Mouse (Mus musculus): Measurements from ENCODE around the gene Ssr4.

DNA sequence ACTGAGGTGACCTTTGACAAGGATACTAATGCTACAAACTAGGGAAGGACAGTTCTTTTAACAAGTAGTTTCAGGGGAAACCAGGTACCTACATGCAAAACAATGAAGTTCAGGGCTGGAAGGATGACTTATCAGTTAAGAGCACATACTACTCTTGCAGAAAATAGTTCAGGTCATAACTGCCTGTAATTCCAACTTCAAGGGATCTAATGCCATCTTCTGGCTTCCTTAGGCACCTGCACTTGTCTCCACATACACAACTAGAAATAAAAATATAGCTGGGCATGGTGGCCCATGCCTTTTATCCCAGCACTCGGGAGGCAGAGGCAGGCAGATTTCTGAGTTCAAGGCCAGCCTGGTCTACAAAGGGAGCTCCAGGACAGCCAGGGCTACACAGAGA, 37.9 kb upstream of the Ssr4 start:
- TF ChIP-seq POLR2A (IDR thresholded peaks at IDR 0.05; ENCODE audit: low read depth, low read length) (no peak), CTCF (conservative IDR thresholded peaks at IDR 0.05; ENCODE audit: insufficient read depth, insufficient read length, low read depth, low read length) (no peak)

Data from kidney, adult 2 months (tissue).